Mouse (Mus musculus): Measurements from ENCODE around the gene Taf5l.
"Not testable (repeated sequence)": the region's sequence is repeated elsewhere in the genome, so short reads cannot be mapped to it uniquely, and the experiment has no call there.

DNA sequence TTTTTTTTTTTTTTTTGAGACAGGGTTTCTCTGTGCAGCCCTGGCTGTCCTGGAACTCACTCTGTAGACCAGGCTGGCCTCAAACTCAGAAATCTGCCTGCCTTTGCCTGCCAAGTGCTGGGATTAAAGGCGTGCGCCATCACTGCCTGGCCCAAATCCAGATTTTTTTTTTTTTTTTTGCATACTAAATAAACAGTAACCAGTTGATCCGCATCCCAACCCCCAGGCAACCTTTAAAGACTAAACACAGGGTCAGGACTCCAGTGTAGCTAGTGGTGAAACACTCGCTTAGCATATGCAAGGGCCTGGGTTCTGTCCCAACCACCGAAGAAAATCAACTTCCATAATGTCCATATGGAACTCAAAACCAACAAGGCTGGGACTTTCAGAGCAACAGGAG, 60.6 kb downstream of the Taf5l start:
- TF ChIP-seq CTCF, EP300 (IDR thresholded peaks at IDR 0.05; ENCODE audit: low read depth): not testable (repeated sequence)

Measured in liver, postnatal 0 days (tissue).